Mouse (Mus musculus) G1E (cell line): ENCODE results near the gene Egf. TPM values are rescaled to one million over a fixed set of nuclear protein-coding genes. Genes with fewer than 3 reads are reported as not detected.

Source experiments
- ATAC-seq: 2 replicates; pipeline ENCODE4 v1.8.0; 2016; ENCODE audit warnings: mild to moderate bottlenecking; ENCODE audit not compliant: insufficient number of reproducible peaks, poor library complexity, low FRiP score, severe bottlenecking; ENCODE audit errors: extremely low read depth
- DNase-seq: peaks from one replicate; pipeline ENCODE4 v3.0.0; 2012; ENCODE audit warnings: low spot score
- H3K27me3 ChIP-seq: 2 replicates; pipeline ENCODE4 v1.6.1; 2012; ENCODE audit warnings: mild to moderate bottlenecking, low read length, inconsistent platforms; ENCODE audit not compliant: insufficient read depth
- H3K36me3 ChIP-seq: replicated peaks from 2 replicates; pipeline ENCODE3; 2012; ENCODE audit warnings: mild to moderate bottlenecking, inconsistent platforms
- H3K4me1 ChIP-seq: 2 replicates; pipeline ENCODE4 v1.6.1; 2012; ENCODE audit warnings: low read depth, low read length, inconsistent platforms, mixed read lengths; ENCODE audit not compliant: insufficient read depth
- H3K4me3 ChIP-seq: 2 replicates; pipeline ENCODE4 v1.5.1; 2012; ENCODE audit warnings: low read depth, mild to moderate bottlenecking, inconsistent platforms, low read length, moderate library complexity, mixed read lengths
- H3K9me3 ChIP-seq: replicated peaks from 2 replicates; pipeline ENCODE4 v1.6.1; 2012; ENCODE audit warnings: inconsistent platforms
- CTCF ChIP-seq: IDR thresholded peaks from 2 replicates; pipeline ENCODE4 v1.5.1; 2012; ENCODE audit warnings: low read depth, low read length, inconsistent platforms, mixed read lengths
- GATA1 ChIP-seq: IDR thresholded peaks from 2 replicates; pipeline ENCODE4 v1.6.1; 2012; ENCODE audit warnings: borderline replicate concordance, low read length, inconsistent platforms, mixed read lengths
- GATA2 ChIP-seq: IDR thresholded peaks from 2 replicates; pipeline ENCODE4 v1.6.1; 2012; ENCODE audit warnings: low read depth, low read length, inconsistent platforms, borderline replicate concordance
- POLR2AphosphoS5 ChIP-seq: IDR thresholded peaks from 2 replicates; pipeline ENCODE4 v1.6.1; 2012; ENCODE audit warnings: low read depth, low read length, inconsistent platforms; ENCODE audit not compliant: insufficient replicate concordance
- TAL1 ChIP-seq: conservative IDR thresholded peaks from 2 replicates; pipeline ENCODE4 v1.6.1; 2012; ENCODE audit warnings: low read depth, low read length, inconsistent platforms, mixed read lengths
- polyA plus RNA-seq: library from polyadenylated mRNA; stranded (reverse); fragments of >175 nt; gene quantifications from 2 replicates; pipeline ENCODE4 v1.2.3, GENCODE M21; 2012
- total RNA-seq, 2 experiments: library from RNA; stranded (forward) in 1 of 2; stranded (reverse) in 1 of 2; fragments of 200-1000 nt in 1 of 2; fragments of >200 nt in 1 of 2; fragmentation: Nextera tagmentation in 1 of 2; gene quantifications; 2 replicates each; pipeline ENCODE4 v1.2.3; 2014 to 2017

Egf gene
- total and polyA plus RNA-seq, 3 experiments, result 1.3 to 2.8 (median 2.4) TPM

DNA sequence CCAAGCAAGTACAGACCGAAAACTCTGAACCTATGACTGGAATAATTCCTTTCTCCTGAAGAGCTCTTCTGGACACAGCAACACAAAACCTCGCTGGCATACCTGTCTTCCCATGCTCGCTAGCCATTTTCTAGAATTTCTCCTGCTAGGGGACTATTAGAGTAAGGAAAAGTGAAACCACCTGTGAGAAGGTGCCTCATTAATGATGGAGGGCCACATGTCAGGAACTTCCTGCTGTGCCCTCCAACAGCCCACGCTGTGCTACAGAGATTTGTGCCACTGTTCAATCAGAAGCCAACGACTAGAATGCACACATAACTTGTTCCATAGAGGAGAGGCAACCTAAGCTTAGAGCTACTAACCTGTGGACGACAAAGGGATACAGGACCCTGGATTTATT lies 12.3 kb downstream of the Egf start:
- DNase-seq, result no peak
- TF ChIP-seq TAL1 (no peak), GATA2 (no peak), POLR2AphosphoS5 (no peak)
- Histone ChIP-seq H3K9me3 (no peaks in the 10 kb centered on the region), H3K4me1 (no peaks in the 10 kb centered on the region), H3K27me3 (0 out of 2 replicates have a peak, but pooled peaks cover 3% of the 10 kb centered on the region), H3K36me3 (no peaks in the 10 kb centered on the region), H3K4me3 (no peak overlapping the region)
- no peak for ATAC-seq

DNA sequence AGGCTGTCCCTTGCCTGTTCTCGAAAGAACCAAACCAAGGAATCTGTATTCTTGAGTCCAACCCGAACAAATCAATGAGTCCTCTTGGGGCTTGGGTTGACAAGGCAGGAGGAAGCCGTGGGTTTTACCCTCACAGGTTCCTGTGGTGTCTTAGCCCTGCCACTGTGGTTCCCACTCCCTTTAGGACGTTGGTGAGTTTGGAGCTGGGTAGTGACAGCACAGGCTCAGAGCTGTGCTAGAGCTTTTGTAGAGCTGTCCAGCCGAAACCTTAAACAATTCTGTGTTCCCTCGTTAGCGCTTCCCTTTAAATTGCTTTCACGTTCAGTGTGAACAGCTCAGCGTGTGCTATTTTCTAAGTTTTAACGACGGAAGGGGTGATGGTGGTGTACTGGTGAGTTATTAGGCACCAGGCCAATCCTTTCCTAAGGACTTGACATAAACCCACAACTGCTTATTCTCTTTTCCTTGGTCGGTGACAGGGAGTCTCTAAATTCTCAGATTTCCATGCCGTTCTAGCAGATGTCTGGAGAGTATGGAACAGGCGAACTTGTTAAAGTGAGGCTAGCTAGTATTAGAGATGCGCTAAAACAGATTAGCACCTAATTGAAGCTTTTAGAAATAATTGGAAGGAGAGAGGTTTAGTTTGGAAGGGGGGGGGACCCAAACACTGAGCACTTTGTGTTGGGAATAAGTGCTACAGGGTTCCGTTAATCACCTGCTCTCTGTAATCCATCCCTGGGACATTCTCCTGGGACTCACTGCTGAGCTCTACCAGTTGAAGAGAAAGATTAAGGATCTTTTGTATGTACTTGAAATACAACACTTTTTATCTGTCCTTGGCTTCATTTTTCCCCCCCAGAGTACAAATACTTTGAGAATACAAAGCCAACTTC lies 16.6 kb downstream of the Egf start:
- DNase-seq, result no peak
- Histone ChIP-seq H3K36me3 (no peaks in the 10 kb centered on the region), H3K4me3 (no peak overlapping the region), H3K4me1 (no peaks in the 10 kb centered on the region), H3K27me3 (0 out of 2 replicates have a peak, but pooled peaks cover 7% of the 10 kb centered on the region), H3K9me3 (no peaks in the 10 kb centered on the region)
- TF ChIP-seq POLR2AphosphoS5 (no peak), TAL1 (no peak), GATA2 (no peak), GATA1 (no peak), CTCF (no peak)
- no peak for ATAC-seq

GRCm38 (mm10) chr3:129731636-129732035 lies 23.5 kb downstream of the Egf start:
- Histone ChIP-seq H3K4me3 (no peak overlapping the region), H3K9me3 (no peaks in the 10 kb centered on the region), H3K27me3 (peaks cover 8% of the 10 kb centered on the region; the same call in 1 of the 2 replicates), H3K36me3 (no peaks in the 10 kb centered on the region), H3K4me1 (peaks cover 8% of the 10 kb centered on the region; the same call in 1 of the 2 replicates)
- no peak for ATAC-seq
- no peak for DNase-seq
- TF ChIP-seq GATA1 (no peak), GATA2 (no peak), TAL1 (no peak), POLR2AphosphoS5 (no peak), CTCF (no peak)

DNA sequence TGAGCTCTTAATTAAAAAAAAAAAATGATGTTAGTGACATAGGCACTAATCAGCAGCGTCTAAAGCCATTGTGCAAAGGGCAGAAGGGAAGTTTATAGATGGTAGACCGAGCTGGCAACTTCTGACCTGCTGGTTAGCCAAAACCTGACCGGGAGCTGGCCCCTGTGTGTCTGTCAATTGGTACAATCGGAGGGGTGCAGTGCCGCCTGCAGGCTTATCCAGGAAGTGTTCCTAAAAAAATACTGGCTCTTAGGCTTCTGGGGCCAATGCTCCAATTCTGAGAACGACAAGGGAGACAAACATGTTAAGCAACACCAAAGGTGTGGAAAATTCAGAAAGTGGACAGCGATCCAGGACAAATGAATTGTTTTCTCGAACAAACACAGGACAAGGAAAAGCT lies 24.7 kb downstream of the Egf start:
- ATAC-seq (peak; percentile 75), DNase-seq (no peak)
- Histone ChIP-seq H3K27me3 (peaks cover 8% of the 10 kb centered on the region; the same call in 1 of the 2 replicates), H3K4me1 (peaks cover 17% of the 10 kb centered on the region), H3K9me3 (no peaks in the 10 kb centered on the region), H3K4me3 (no peak overlapping the region), H3K36me3 (no peaks in the 10 kb centered on the region)
- TF ChIP-seq POLR2AphosphoS5 (no peak), CTCF (0 out of 2 replicates have a peak, but pooled peaks have one; percentile 23), GATA1 (no peak), GATA2 (no peak)

- no peak for DNase-seq
- ATAC-seq, result no peak
- no peaks in the 10 kb centered on the region for H3K36me3 ChIP-seq
- H3K4me1 ChIP-seq, result peaks cover 17% of the 10 kb centered on the region
- peaks cover 8% of the 10 kb centered on the region; the same call in 1 of the 2 replicates for H3K27me3 ChIP-seq
- H3K4me3 ChIP-seq, result no peak overlapping the region
- TF ChIP-seq GATA2 (no peak), TAL1 (no peak), CTCF (no peak), POLR2AphosphoS5 (no peak), GATA1 (no peak)
- no peaks in the 10 kb centered on the region for H3K9me3 ChIP-seq
These were observed 25.2 kb downstream of the Egf start for GRCm38 (mm10) chr3:129729916-129730315.

- Histone ChIP-seq H3K4me3 (peak overlapping the region; percentile 13; the same call in 1 of the 2 replicates), H3K36me3 (peaks cover 3% of the 10 kb centered on the region), H3K4me1 (peaks cover 28% of the 10 kb centered on the region), H3K9me3 (no peaks in the 10 kb centered on the region), H3K27me3 (peaks cover 2% of the 10 kb centered on the region; the same call in 1 of the 2 replicates)
- no peak for DNase-seq
- ATAC-seq, result no peak
- no peak for TF ChIP-seq CTCF
- no peak for TF ChIP-seq GATA2
- TF ChIP-seq POLR2AphosphoS5, result no peak
- TF ChIP-seq TAL1, result no peak
- TF ChIP-seq GATA1, result no peak
These were observed 29.5 kb downstream of the Egf start for GRCm38 (mm10) chr3:129725592-129725991.
